Mouse (Mus musculus) spleen, adult 2 months (tissue): ENCODE measurements around the gene Zbtb46. TPM values are rescaled to one million over a fixed set of nuclear protein-coding genes. Genes with fewer than 3 reads are reported as not detected.

Source experiments
- DNase-seq, 2 experiments: peaks; one replicate each; pipeline versions ENCODE4 v3.0.0 to v3.0.0-alpha.2; 2012 to 2021; ENCODE audit warnings: low spot score in 2 of 2, low read depth in 1 of 2
- H3K27ac ChIP-seq: fragments of 200-500 bp; 2 replicates; pipeline ENCODE4 v1.5.1; 2012; ENCODE audit warnings: low read length, inconsistent platforms; ENCODE audit not compliant: insufficient read depth
- H3K27me3 ChIP-seq: fragments of 200-500 bp; 2 replicates; pipeline ENCODE4 v1.6.1; 2012; ENCODE audit warnings: mild to moderate bottlenecking, moderate library complexity, low read length, inconsistent platforms; ENCODE audit not compliant: control insufficient read depth, insufficient read depth
- H3K36me3 ChIP-seq: fragments of 200-500 bp; 2 replicates; pipeline ENCODE4 v1.6.1; 2012; ENCODE audit warnings: mild to moderate bottlenecking, low read length, inconsistent platforms; ENCODE audit not compliant: control insufficient read depth, insufficient read depth
- H3K4me1 ChIP-seq: fragments of 200-500 bp; 2 replicates; pipeline ENCODE4 v1.6.1; 2011; ENCODE audit warnings: inconsistent platforms; ENCODE audit not compliant: control insufficient read depth, insufficient read depth, insufficient read length
- H3K4me3 ChIP-seq: fragments of 200-500 bp; 2 replicates; pipeline ENCODE4 v1.5.1; 2011; ENCODE audit warnings: mild to moderate bottlenecking, inconsistent platforms; ENCODE audit not compliant: insufficient read depth, insufficient read length; ENCODE audit errors: extremely low read depth
- CTCF ChIP-seq: fragments of 200-500 bp; IDR thresholded peaks from 2 replicates; pipeline ENCODE4 v1.5.1; 2011; ENCODE audit warnings: mild to moderate bottlenecking, inconsistent platforms; ENCODE audit not compliant: insufficient read depth, insufficient read length, insufficient replicate concordance; ENCODE audit errors: extremely low read depth
- POLR2A ChIP-seq: fragments of 200-500 bp; IDR thresholded peaks from 2 replicates; pipeline ENCODE4 v1.6.1; 2011; ENCODE audit warnings: low read depth, low read length, inconsistent platforms
- WGBS: fragments of 180-500 bp; shearing (Covaris S2); methylation state at CpG from one replicate; pipeline ENCODE4 v1.1.7; 2018; 5-methylcytosine and 5-hydroxymethylcytosine counted together
- polyA plus RNA-seq: library from polyadenylated mRNA; depleted of rRNA; stranded (reverse); fragments of >200 nt; gene quantifications from 2 replicates; pipeline ENCODE4 v1.2.3, GENCODE M21; 2012

The Zbtb46 gene
- polyA plus RNA-seq, 1 experiment: 10.9 TPM

DNA sequence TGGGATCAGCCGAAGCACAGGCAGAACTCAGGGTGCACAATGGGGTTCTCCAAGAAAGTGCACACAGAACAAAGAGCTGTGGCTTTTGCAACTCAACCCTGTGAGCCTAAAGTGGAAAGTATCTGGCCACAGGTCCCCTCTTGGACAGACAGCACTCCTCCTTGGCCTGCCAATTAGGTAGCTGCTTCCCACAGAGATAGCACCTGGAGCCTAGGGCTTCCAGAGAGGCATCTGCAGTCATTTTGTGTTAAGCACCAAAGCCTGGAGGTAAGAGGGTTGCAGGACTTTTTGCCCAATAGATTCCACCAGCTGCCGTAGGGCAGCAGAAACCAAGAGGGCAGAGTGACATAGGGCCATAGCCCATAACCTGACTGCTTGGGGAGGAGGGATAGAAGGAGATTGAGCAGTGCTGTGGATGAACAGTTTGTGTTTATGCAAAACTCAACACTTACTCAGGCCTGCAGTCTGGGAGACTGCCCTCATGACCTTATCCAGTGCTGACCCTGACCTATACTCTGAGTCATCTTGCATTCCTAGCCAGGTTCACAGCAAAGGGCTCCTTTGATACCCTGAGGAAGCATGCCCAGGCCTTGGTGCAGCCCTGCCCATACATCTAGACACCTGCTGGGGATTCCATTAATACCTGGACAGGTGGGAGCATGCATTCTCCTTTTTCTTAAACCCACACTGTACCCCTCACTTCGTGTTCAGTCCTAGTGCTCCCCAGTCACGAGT, 68.9 kb downstream of the Zbtb46 start:
- Histone ChIP-seq H3K36me3 (peaks cover 5% of the 10 kb centered on the region; the same call in 1 of the 2 replicates), H3K4me3 (no peak overlapping the region), H3K27me3 (no peaks in the 10 kb centered on the region), H3K27ac (no peak overlapping the region), H3K4me1 (no peaks in the 10 kb centered on the region)
- no peak for DNase-seq
- no peak for TF ChIP-seq POLR2A
- no peak for TF ChIP-seq CTCF
- 83% methylated on average over 4 of the region's 4 CpGs for WGBS

DNA sequence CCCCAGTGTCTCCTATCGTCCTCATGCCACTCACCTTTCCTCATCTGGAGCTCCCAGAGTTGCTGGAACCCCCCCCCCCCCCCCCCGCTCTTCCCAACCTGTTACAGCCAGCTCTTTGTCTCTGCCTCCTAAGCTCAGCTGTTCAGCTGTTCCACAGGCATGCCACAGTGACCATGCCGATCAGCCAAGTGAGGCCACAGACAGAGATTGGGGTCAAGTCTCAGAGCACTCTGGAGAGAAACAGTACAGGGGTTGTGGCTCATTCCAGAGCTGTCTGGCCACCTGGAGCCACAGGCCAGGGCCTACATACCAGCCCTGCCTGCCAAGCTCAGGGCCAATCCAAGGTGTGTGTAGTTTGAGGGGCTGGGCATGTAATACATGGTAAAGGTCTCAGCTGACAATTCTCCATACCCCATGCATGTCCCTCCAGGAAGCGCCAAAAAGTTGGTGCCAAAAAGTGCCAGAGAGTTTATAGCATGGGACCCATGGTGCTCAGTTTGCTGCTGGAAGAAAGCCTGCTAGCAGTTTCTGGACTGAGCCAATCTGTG, 72.5 kb downstream of the Zbtb46 start:
- peaks cover 24% of the 10 kb centered on the region for H3K36me3 ChIP-seq
- 80% methylated on average over 4 of the region's 4 CpGs for WGBS
- DNase-seq: no peak
- H3K4me1 ChIP-seq: no peaks in the 10 kb centered on the region; the same call in 1 of the 2 replicates
- TF ChIP-seq POLR2A (no peak), CTCF (no peak)
- H3K27me3 ChIP-seq: no peaks in the 10 kb centered on the region
- H3K4me3 ChIP-seq: no peak overlapping the region
- H3K27ac ChIP-seq: no peak overlapping the region

DNA sequence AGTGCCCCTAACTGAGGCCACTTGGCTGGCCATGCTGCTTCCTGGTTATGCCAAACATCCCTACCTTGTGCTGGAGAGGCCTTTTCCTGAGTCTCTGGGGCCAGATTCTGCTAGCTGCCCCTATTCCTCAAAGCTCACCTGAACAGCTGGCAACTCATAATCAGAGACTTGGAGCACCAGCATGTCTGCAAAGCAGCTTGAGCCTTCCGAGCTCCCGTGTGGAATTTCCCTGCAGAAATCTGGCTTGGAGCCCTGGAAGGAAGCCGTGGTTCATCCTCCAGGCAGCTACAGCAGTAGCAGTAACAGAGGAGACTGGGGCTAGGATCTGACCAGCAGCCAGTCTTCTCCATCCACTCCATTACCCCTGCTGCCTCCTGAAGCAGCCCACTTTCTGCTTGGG, 73.3 kb downstream of the Zbtb46 start:
- TF ChIP-seq POLR2A (no peak), CTCF (no peak)
- no peak for DNase-seq
- H3K36me3 ChIP-seq: peaks cover 24% of the 10 kb centered on the region
- no peaks in the 10 kb centered on the region for H3K27me3 ChIP-seq
- no peak overlapping the region for H3K27ac ChIP-seq
- H3K4me1 ChIP-seq: peaks cover 1% of the 10 kb centered on the region; the same call in 1 of the 2 replicates
- no peak overlapping the region for H3K4me3 ChIP-seq
- WGBS: 92% methylated on average over 3 of the region's 3 CpGs

DNA sequence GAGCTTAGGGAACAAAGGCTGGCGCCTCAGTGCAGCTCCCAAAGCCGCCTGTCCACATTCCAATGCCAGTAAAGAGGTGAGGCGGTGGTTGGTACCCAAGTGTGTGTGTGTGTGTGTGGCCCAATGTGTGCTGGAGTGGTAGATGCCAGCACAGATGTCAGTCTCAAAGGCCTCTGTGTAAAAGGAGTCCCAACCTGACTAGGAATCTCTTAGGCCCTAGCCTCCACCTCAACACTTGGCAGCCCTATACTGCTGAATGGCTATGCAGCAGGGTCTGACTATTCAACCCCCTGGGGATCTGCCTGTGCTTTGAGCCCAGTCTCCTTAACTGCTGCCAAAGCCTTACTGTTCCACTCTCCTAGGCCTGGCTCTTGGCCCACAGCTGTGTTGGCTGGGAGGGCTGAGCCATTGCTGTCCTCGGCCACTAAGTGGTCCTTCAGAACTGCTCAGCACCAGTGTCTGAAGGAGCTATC, 74.3 kb downstream of the Zbtb46 start:
- Histone ChIP-seq H3K4me3 (no peak overlapping the region), H3K27ac (no peak overlapping the region), H3K36me3 (peaks cover 30% of the 10 kb centered on the region), H3K4me1 (peaks cover 3% of the 10 kb centered on the region; the same call in 1 of the 2 replicates), H3K27me3 (no peaks in the 10 kb centered on the region)
- no peak for DNase-seq
- TF ChIP-seq POLR2A (no peak), CTCF (no peak)
- 90% methylated on average over 4 of the region's 4 CpGs for WGBS

DNA sequence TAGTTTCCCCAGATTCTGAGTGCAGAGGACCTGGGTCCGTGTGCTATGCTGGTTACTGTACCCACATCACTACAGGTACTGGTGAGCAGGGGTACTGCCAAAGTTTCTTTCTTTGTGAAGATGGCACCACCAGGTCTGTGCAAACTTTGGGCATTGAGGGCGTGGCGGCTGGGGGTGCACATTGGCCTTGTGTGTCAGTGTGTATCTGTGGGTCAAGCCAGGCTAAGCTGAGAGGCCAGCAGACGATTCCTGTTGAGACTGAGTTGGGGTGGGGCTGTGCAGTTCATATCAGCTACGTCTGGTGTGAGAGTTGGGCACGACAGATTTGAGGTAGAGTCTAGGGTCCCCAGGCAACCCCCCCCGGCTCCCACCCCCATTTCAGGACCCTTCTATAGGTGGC, 74.8 kb downstream of the Zbtb46 start:
- Histone ChIP-seq H3K27ac (no peak overlapping the region), H3K36me3 (peaks cover 34% of the 10 kb centered on the region), H3K27me3 (no peaks in the 10 kb centered on the region), H3K4me3 (no peak overlapping the region), H3K4me1 (peaks cover 3% of the 10 kb centered on the region; the same call in 1 of the 2 replicates)
- DNase-seq: no peak
- 93% methylated on average over 7 of the region's 7 CpGs for WGBS
- TF ChIP-seq POLR2A (no peak), CTCF (no peak)

DNA sequence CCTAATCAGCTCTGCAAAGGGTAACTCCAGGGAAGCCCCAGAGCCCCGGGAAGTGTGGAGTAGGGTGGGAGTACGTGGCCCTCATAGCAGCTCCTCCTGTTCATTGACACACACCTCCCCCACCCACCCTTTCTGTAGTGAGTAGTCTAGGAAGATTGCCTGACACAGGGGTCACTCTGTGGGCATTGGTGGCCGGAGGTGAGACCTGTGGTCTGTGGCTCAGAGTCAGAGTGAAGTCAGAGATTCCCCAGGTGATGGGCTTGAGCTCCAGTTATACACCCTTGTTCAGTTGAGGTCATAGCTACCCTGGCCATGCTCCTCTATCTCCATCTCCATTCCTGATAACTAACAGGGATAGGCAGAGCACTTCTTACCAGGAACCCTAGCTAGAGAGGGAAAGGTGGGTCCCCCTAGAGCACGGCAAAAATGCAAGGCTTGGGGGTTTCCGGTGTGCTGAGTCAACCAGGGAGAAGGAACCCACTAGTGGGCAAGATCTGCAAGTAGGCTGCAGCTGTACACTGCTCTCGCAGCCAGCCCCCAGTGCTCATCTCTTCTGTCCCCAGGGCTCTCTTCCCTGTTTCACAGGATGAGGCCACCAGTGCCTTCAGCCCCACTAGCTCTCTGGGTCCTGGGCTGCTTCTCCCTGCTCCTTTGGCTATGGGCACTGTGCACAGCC, 77.5 kb downstream of the Zbtb46 start:
- TF ChIP-seq POLR2A (no peak), CTCF (no peak)
- peak overlapping the region; percentile 61; the same call in 1 of the 2 replicates for H3K4me3 ChIP-seq
- DNase-seq: no peak
- H3K27me3 ChIP-seq: no peaks in the 10 kb centered on the region
- H3K27ac ChIP-seq: peak overlapping the region; percentile 65
- 83% methylated on average over 6 of the region's 6 CpGs for WGBS
- peaks cover 16% of the 10 kb centered on the region; the same call in 1 of the 2 replicates for H3K4me1 ChIP-seq
- H3K36me3 ChIP-seq: peaks cover 41% of the 10 kb centered on the region
